Mouse (Mus musculus): Measurements from ENCODE around the gene Bloc1s1. TPM values are rescaled to one million over a fixed set of nuclear protein-coding genes. Genes with fewer than 3 reads are reported as not detected.

Gene Bloc1s1
- total and polyA plus RNA-seq, 3 experiments = 45.1 to 70.6 TPM; not detected in 1

DNA sequence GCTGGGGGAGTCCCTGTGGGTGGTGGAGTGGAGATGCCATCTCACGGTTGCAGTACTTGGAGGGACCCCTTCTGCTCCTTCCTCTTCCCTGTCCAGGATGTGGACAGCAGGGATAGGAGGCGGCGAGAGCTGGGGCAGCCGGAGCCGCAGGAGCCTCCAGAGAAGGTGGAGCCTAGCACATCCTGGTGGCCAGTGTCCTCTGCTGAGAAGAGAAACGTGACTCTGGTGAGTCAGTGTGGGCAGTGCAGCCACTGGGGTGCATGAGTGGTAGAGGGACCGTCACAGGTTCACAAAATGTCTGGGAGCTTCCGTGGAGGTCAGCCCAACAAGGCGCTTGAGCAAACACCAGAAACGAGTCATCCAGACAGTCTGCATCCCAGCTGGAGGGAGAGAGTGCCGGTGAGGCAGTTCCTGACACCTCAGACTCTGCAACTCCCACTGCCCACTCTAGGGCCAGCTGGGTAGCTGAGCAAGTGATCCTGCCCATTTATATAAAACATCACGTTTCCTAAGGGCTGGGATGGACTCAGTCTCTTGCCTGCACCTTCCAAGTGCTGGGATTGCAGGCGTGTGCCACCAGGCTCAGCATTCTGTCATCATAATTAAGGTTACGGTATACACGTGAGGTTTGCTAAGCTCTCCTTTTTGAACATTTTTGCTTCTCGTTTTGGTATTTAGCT is 26.5 kb upstream of the Bloc1s1 start:
- Histone ChIP-seq H3K4me3 (ENCODE audit: control insufficient read depth in 1 of 2, insufficient read depth in 1 of 2, low read depth in 2 of 2, low read length in 2 of 2) (no peak overlapping the region), H3K36me3 (ENCODE audit: control insufficient read depth in 1 of 2, insufficient read depth in 2 of 2, low read length in 2 of 2) (no peaks in the 10 kb centered on the region)
- no peak for TF ChIP-seq POLR2AphosphoS2 (IDR thresholded peaks at IDR 0.05; ENCODE audit: low read length)
- no peak for TF ChIP-seq ZKSCAN1 (IDR thresholded peaks at IDR 0.05; ENCODE audit: low read depth, low read length)
- no peak for TF ChIP-seq NRF1 (IDR thresholded peaks at IDR 0.05; ENCODE audit: insufficient read depth, low read depth, low read length, poor library complexity, severe bottlenecking)
- TF ChIP-seq MAX (IDR thresholded peaks at IDR 0.05; ENCODE audit: low read length) = no peak
- no peak for TF ChIP-seq ZC3H11A (IDR thresholded peaks at IDR 0.05; ENCODE audit: low read depth, low read length)
- TF ChIP-seq ZMIZ1 (IDR thresholded peaks at IDR 0.05; ENCODE audit: low read depth, low read length) = no peak

DNA sequence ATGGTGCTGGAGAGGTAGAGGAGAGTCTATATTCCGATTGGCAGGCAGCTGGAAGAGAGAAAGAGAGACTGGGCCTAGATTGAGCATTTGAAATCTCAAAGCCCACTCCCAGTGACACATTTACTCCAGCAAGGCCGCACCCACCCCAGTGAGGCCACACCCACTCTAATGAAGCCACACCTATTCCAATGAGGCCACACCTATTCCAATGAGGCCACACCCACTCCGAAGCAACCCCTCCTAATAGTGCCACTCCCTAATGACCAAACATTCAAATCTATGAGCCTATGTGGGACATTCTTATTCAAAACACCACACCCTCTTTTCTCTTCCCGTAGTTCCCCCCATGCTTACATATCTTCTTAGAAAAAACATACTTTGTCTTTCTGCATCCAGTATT is 23.7 kb upstream of the Bloc1s1 start:
- TF ChIP-seq MXI1 (IDR thresholded peaks at IDR 0.05; ENCODE audit: low read depth, low read length) (no peak), POLR2A (IDR thresholded peaks at IDR 0.05; ENCODE audit: control insufficient read depth in 1 of 2, insufficient read depth in 1 of 2, low read depth in 1 of 2, low read length in 2 of 2, poor library complexity in 1 of 2) (no peak), NRF1 (IDR thresholded peaks at IDR 0.05; ENCODE audit: insufficient read depth, low read depth, low read length, poor library complexity, severe bottlenecking) (no peak), CTCF (IDR thresholded peaks at IDR 0.05 in 2 of 3, conservative IDR thresholded peaks at IDR 0.05 in 1 of 3; ENCODE audit: control insufficient read depth in 1 of 3, insufficient read depth in 1 of 3, low read depth in 2 of 3, low read length in 3 of 3, poor library complexity in 1 of 3, severe bottlenecking in 1 of 3) (no peak), ZMIZ1 (IDR thresholded peaks at IDR 0.05; ENCODE audit: low read depth, low read length) (no peak), USF2 (IDR thresholded peaks at IDR 0.05; ENCODE audit: borderline replicate concordance in 1 of 2, insufficient read depth in 1 of 2, low read depth in 1 of 2, low read length in 2 of 2) (no peak), MEF2A (IDR thresholded peaks at IDR 0.05; ENCODE audit: extremely low read depth, insufficient replicate concordance, low read depth, low read length, poor library complexity, severe bottlenecking) (no peak)
- Histone ChIP-seq H3K27ac (ENCODE audit: control insufficient read depth, low read depth, low read length) (no peak overlapping the region), H3K9me3 (replicated peaks; ENCODE audit: insufficient read depth, low read length) (no peaks in the 10 kb centered on the region), H3K9ac (ENCODE audit: control insufficient read depth, low read depth, low read length, poor library complexity, severe bottlenecking) (no peak overlapping the region), H3K36me3 (ENCODE audit: control insufficient read depth in 1 of 2, insufficient read depth in 2 of 2, low read length in 2 of 2) (no peaks in the 10 kb centered on the region), H3K27me3 (ENCODE audit: control insufficient read depth in 1 of 2, insufficient read depth in 2 of 2, low read length in 2 of 2) (peaks cover 0 to 6% of the 10 kb centered on the region in 2 experiments), H3K4me1 (ENCODE audit: control insufficient read depth in 1 of 2, insufficient read depth in 2 of 2, low read length in 2 of 2) (no peaks in the 10 kb centered on the region), H3K4me3 (ENCODE audit: control insufficient read depth in 1 of 2, insufficient read depth in 1 of 2, low read depth in 2 of 2, low read length in 2 of 2) (no peak overlapping the region), H3K79me2 (ENCODE audit: control insufficient read depth, insufficient read depth, low read length, poor library complexity) (no peaks in the 10 kb centered on the region)
- DNase-seq (ENCODE audit: low read depth, low spot score) = no peak

More for the DNA sequence above, 26.5 kb upstream of the Bloc1s1 start:
- no peaks in the 10 kb centered on the region for H3K79me2 ChIP-seq (ENCODE audit: control insufficient read depth, insufficient read depth, low read length, poor library complexity)
- H3K27me3 ChIP-seq (ENCODE audit: control insufficient read depth in 1 of 2, insufficient read depth in 2 of 2, low read length in 2 of 2) = peaks cover 2 to 6% of the 10 kb centered on the region in 2 experiments
- no peak overlapping the region for H3K9ac ChIP-seq (ENCODE audit: control insufficient read depth, low read depth, low read length, poor library complexity, severe bottlenecking)
- DNase-seq (ENCODE audit: low read depth, low spot score) = no peak
- no peaks in the 10 kb centered on the region for H3K4me1 ChIP-seq (ENCODE audit: control insufficient read depth in 1 of 2, insufficient read depth in 2 of 2, low read length in 2 of 2)
- H3K9me3 ChIP-seq (replicated peaks; ENCODE audit: insufficient read depth, low read length) = no peaks in the 10 kb centered on the region
- no peak overlapping the region for H3K27ac ChIP-seq (ENCODE audit: control insufficient read depth, low read depth, low read length)

DNA sequence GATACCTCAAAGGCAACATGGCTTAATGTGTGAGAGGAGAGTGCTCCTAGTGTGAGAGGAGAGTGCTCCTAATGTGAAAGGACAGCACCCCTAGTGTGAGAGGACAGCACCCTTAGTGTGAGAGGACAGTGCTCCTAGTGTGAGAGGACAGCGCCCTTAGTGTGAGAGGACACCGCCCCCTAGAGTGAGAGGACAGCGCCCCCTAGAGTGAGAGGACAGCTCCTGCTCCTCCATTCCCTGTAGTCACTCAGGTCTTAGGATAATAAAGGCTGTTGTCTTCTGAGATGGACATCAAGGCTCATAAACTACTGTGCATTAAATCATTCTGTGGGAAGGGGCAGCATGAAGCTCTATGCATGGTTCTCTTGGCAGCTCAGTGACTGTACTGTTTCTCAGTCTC is 21.8 kb upstream of the Bloc1s1 start:
- Histone ChIP-seq H3K36me3 (ENCODE audit: control insufficient read depth in 1 of 2, insufficient read depth in 2 of 2, low read length in 2 of 2) (no peaks in the 10 kb centered on the region), H3K27me3 (ENCODE audit: control insufficient read depth in 1 of 2, insufficient read depth in 2 of 2, low read length in 2 of 2) (no peaks in the 10 kb centered on the region), H3K4me1 (ENCODE audit: control insufficient read depth in 1 of 2, insufficient read depth in 2 of 2, low read length in 2 of 2) (no peaks in the 10 kb centered on the region), H3K9me3 (replicated peaks; ENCODE audit: insufficient read depth, low read length) (no peaks in the 10 kb centered on the region), H3K9ac (ENCODE audit: control insufficient read depth, low read depth, low read length, poor library complexity, severe bottlenecking) (no peak overlapping the region), H3K27ac (ENCODE audit: control insufficient read depth, low read depth, low read length) (no peak overlapping the region), H3K79me2 (ENCODE audit: control insufficient read depth, insufficient read depth, low read length, poor library complexity) (no peaks in the 10 kb centered on the region), H3K4me3 (ENCODE audit: control insufficient read depth in 1 of 2, insufficient read depth in 1 of 2, low read depth in 2 of 2, low read length in 2 of 2) (no peak overlapping the region)
- DNase-seq (ENCODE audit: low read depth, low spot score) = peak; percentile 14
- TF ChIP-seq CTCF (IDR thresholded peaks at IDR 0.05 in 2 of 3, conservative IDR thresholded peaks at IDR 0.05 in 1 of 3; ENCODE audit: control insufficient read depth in 1 of 3, insufficient read depth in 1 of 3, low read depth in 2 of 3, low read length in 3 of 3, poor library complexity in 1 of 3, severe bottlenecking in 1 of 3) = peak; percentile 53 to 58 (median 56)
- no peak for TF ChIP-seq TCF12 (IDR thresholded peaks at IDR 0.05; ENCODE audit: low read depth, low read length)
- peak; percentile 23 for TF ChIP-seq RAD21 (IDR thresholded peaks at IDR 0.05; ENCODE audit: low read depth, low read length)
- TF ChIP-seq SIN3A (IDR thresholded peaks at IDR 0.05; ENCODE audit: low read length) = no peak
- no peak for TF ChIP-seq GATA1 (IDR thresholded peaks at IDR 0.05; ENCODE audit: low read depth, low read length)
- no peak for TF ChIP-seq BHLHE40 (IDR thresholded peaks at IDR 0.05; ENCODE audit: borderline replicate concordance, low read depth, low read length)
